ENCODE assay signal across 8 mouse cellular contexts in the genomic region with DNA sequence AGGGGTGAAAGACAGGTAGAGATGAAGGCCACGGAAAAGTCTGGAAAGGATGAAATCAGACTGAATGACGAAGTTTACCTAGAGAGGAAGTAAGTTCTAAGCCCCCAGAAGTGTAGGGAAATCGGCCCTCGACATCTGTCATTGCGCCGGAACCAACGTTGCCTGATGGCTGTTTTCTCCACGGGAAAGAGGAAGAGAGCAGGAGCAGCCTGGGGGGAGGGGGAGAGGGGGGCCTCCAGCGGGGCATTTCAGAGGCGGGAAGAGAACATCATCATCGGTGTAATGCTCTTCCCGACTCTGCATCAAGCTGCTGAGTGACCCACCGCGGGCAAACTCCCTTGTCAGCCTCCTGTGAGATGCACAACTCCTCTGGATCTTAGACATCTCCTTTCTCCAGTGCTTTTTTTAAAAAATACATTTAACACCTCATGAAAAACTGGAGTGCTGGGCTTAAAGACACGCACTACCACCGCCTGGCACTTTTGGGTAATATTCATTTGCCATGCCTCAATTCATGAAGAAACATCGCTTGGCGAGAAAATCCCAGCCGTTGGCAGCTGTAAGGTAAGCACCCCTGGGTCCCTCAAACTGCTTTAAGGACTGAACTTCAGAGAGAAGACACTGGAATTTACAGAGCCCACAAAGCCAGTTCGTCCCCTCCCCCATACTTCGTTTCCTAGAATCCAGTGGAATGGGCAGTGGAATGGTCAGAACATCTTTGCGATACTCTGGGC. TPM values are rescaled to one million over a fixed set of nuclear protein-coding genes. Genes with fewer than 3 reads are reported as not detected.
A peak's percentile ranks its signal among the peaks of the same experiment; 100 is the strongest.
DNase-seq lines count a peak whose midpoint lies in the region; ATAC-seq and TF ChIP-seq lines count a peak whose summit lies in the region.

No protein-coding gene starts in this region.

- 0 out of 2 replicates have a peak, but pooled peaks have one; percentile 7 for ATAC-seq in kidney, embryonic 15.5 days (replicated peaks; ENCODE audit: low FRiP score)
- no peak for ATAC-seq in embryonic facial prominence, embryonic 13.5 days (ENCODE audit: insufficient number of reproducible peaks, insufficient read depth, low FRiP score, low TSS enrichment, low read depth)
- no peak for ATAC-seq in hindbrain, postnatal 0 days
- ATAC-seq in midbrain, embryonic 12.5 days (ENCODE audit: low FRiP score, low read depth): no peak

- no peaks in the 10 kb centered on the region for H3K36me3 ChIP-seq in kidney, embryonic 15.5 days
- no peaks in the 10 kb centered on the region for H3K36me3 ChIP-seq in embryonic facial prominence, embryonic 13.5 days
- H3K36me3 ChIP-seq in hindbrain, postnatal 0 days (ENCODE audit: insufficient read depth, low read length): no peaks in the 10 kb centered on the region
- H3K36me3 ChIP-seq in midbrain, embryonic 12.5 days: no peaks in the 10 kb centered on the region

- H3K9me3 ChIP-seq in kidney, embryonic 15.5 days (replicated peaks): no peaks in the 10 kb centered on the region
- H3K9me3 ChIP-seq in embryonic facial prominence, embryonic 13.5 days: no peaks in the 10 kb centered on the region
- H3K9me3 ChIP-seq in hindbrain, postnatal 0 days (ENCODE audit: low read length): no peaks in the 10 kb centered on the region
- no peaks in the 10 kb centered on the region for H3K9me3 ChIP-seq in midbrain, embryonic 12.5 days

- H3K27ac ChIP-seq in kidney, embryonic 15.5 days: no peak overlapping the region
- no peak overlapping the region for H3K27ac ChIP-seq in embryonic facial prominence, embryonic 13.5 days
- peak overlapping the region; percentile 23; the same call in 1 of the 2 replicates for H3K27ac ChIP-seq in hindbrain, postnatal 0 days
- no peak overlapping the region for H3K27ac ChIP-seq in midbrain, embryonic 12.5 days (replicated peaks)

- H3K27me3 ChIP-seq in kidney, embryonic 15.5 days: 0 out of 2 replicates have a peak, but pooled peaks cover 3% of the 10 kb centered on the region
- H3K27me3 ChIP-seq in embryonic facial prominence, embryonic 13.5 days: no peaks in the 10 kb centered on the region
- no peaks in the 10 kb centered on the region for H3K27me3 ChIP-seq in hindbrain, postnatal 0 days (ENCODE audit: insufficient read depth, low read length)
- H3K27me3 ChIP-seq in midbrain, embryonic 12.5 days: peaks cover 9% of the 10 kb centered on the region; the same call in 1 of the 2 replicates

- no peak overlapping the region for H3K9ac ChIP-seq in kidney, embryonic 15.5 days
- no peak overlapping the region for H3K9ac ChIP-seq in embryonic facial prominence, embryonic 13.5 days
- H3K9ac ChIP-seq in hindbrain, postnatal 0 days (replicated peaks; ENCODE audit: low read length): peak overlapping the region; percentile 25; the same call in 1 of the 2 replicates
- no peak overlapping the region for H3K9ac ChIP-seq in midbrain, embryonic 12.5 days (replicated peaks)

- DNase-seq in kidney, adult 9 months: no peak
- no peak for DNase-seq in hindbrain, postnatal 0 days (ENCODE audit: low spot score)
- DNase-seq in adrenal gland, postnatal 14 days: no peak
- DNase-seq in embryo, embryonic 9.5 days (ENCODE audit: extremely low spot score): no peak
- no peak for DNase-seq in adrenal gland, postnatal 25 days

- H3K4me1 ChIP-seq in kidney, embryonic 15.5 days: peaks cover 15% of the 10 kb centered on the region
- H3K4me1 ChIP-seq in embryonic facial prominence, embryonic 13.5 days: peaks cover 19% of the 10 kb centered on the region
- H3K4me1 ChIP-seq in hindbrain, postnatal 0 days (ENCODE audit: insufficient read depth, low read length): peaks cover 7% of the 10 kb centered on the region; the same call in 1 of the 2 replicates
- peaks cover 9% of the 10 kb centered on the region for H3K4me1 ChIP-seq in midbrain, embryonic 12.5 days

- peak overlapping the region; percentile 53 for H3K4me2 ChIP-seq in kidney, embryonic 15.5 days
- H3K4me2 ChIP-seq in embryonic facial prominence, embryonic 13.5 days: peak overlapping the region; percentile 43
- peak overlapping the region; percentile 42 for H3K4me2 ChIP-seq in hindbrain, postnatal 0 days (ENCODE audit: low read depth, low read length)
- H3K4me2 ChIP-seq in midbrain, embryonic 12.5 days (replicated peaks): peak overlapping the region; percentile 35

- H3K4me3 ChIP-seq in kidney, embryonic 15.5 days (replicated peaks): peak overlapping the region; percentile 24
- H3K4me3 ChIP-seq in embryonic facial prominence, embryonic 13.5 days: no peak overlapping the region
- H3K4me3 ChIP-seq in hindbrain, postnatal 0 days (ENCODE audit: low read length): peak overlapping the region; percentile 9; the same call in 1 of the 2 replicates
- H3K4me3 ChIP-seq in midbrain, embryonic 12.5 days: no peak overlapping the region

- WGBS in kidney, embryonic 15.5 days: 60% methylated on average over 22 of the region's 22 CpGs
- 60% methylated on average over 22 of the region's 22 CpGs for WGBS in embryonic facial prominence, embryonic 13.5 days
- 51% methylated on average over 22 of the region's 22 CpGs for WGBS in hindbrain, postnatal 0 days
- 68% methylated on average over 22 of the region's 22 CpGs for WGBS in midbrain, embryonic 12.5 days

- no peak for TF ChIP-seq CTCF in hindbrain, postnatal 0 days (IDR thresholded peaks at IDR 0.05; ENCODE audit: low read depth)

RNA-seq across cellular contexts. Expression of gene Kras, which starts 53.0 kb away (rescaled TPM):
- polyA plus RNA-seq in kidney, embryonic 15.5 days (2015; fragmentation: Nextera tagmentation; extraction: Ambion mirVana): 73.8 and 76.3 TPM in 2 replicates
- 68.5 and 70.6 TPM in 2 replicates for polyA plus RNA-seq in embryonic facial prominence, embryonic 13.5 days (2015; fragmentation: Nextera tagmentation; extraction: Ambion mirVana)
- 25.9 and 27.9 TPM in 2 replicates for total RNA-seq in hindbrain, postnatal 0 days (2014; rRNA removed)
- polyA plus RNA-seq in hindbrain, postnatal 0 days (2015; fragmentation: Nextera tagmentation; extraction: Ambion mirVana): 70.0 and 72.5 TPM in 2 replicates
- polyA plus RNA-seq in midbrain, embryonic 12.5 days (2016; fragmentation: Nextera tagmentation; extraction: Ambion mirVana): 117 and 121 TPM in 2 replicates
- 45.6 and 48.7 TPM in 2 replicates for total RNA-seq in adrenal gland, postnatal 14 days (2021)
- 33.8 and 53.7 TPM in 2 replicates for total RNA-seq in adrenal gland, postnatal 25 days (2021)

Comparison
In these comparisons a context has a peak if more than half of its experiments do, and no peak if none do; other contexts are left out.
1. H3K4me3 ChIP-seq: peak in kidney, embryonic 15.5 days (single experiment) and hindbrain, postnatal 0 days (single experiment); none in embryonic facial prominence, embryonic 13.5 days (single experiment) and midbrain, embryonic 12.5 days (single experiment).
2. Peak in every context shown above with its lines, with median percentiles within 50 percentile points of each other: H3K4me2 ChIP-seq.